Mouse (Mus musculus) megakaryocyte-erythroid progenitor cell, adult 5-6 weeks (primary cell): ENCODE data around the gene 3100002H09Rik. TPM values are rescaled to one million over a fixed set of nuclear protein-coding genes. Genes with fewer than 3 reads are reported as not detected.

Experiments used
- ATAC-seq: replicated peaks from 2 replicates; pipeline ENCODE4 v1.8.0; 2016; ENCODE audit warnings: mild to moderate bottlenecking, inconsistent platforms; ENCODE audit not compliant: severe bottlenecking, poor library complexity, low FRiP score, low TSS enrichment
- total RNA-seq, 2 experiments: library from RNA; stranded (forward) in 1 of 2; stranded (reverse) in 1 of 2; fragments of 200-1000, 215-1000 nt in 1 of 2; fragments of >200 nt in 1 of 2; fragmentation: Nextera tagmentation in 1 of 2; gene quantifications; 2 replicates each; pipeline ENCODE4 v1.2.3; 2014 to 2017

The 3100002H09Rik gene
- not detected in 2 replicates for total RNA-seq (2014; fragmentation: Nextera tagmentation)
- not detected in 2 replicates for total RNA-seq (2017)

DNA sequence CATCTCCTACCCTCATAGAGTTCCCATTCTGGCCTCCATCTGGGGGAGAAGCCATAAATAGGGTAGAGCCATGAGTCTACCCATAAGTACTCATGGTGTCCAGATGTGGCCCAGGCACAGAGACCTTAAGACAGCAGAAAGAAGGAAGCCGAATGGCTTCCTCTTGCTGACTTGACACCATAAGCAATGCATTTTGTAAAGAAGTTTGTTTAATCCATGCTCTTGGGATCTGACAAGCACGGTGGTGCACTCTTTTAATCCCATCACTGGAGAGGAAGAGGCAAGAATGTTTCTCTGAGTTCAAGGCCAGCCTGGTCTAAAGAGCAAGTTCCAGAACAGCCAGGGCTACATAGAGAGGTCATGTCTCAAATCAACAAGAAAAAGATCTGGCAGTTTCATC, at the start of gene 3100002H09Rik:
Gene 3100002H09Rik, minus strand, starts transcription at position 101 of the 400 bp plus-strand sequence.
- no peak for ATAC-seq

DNA sequence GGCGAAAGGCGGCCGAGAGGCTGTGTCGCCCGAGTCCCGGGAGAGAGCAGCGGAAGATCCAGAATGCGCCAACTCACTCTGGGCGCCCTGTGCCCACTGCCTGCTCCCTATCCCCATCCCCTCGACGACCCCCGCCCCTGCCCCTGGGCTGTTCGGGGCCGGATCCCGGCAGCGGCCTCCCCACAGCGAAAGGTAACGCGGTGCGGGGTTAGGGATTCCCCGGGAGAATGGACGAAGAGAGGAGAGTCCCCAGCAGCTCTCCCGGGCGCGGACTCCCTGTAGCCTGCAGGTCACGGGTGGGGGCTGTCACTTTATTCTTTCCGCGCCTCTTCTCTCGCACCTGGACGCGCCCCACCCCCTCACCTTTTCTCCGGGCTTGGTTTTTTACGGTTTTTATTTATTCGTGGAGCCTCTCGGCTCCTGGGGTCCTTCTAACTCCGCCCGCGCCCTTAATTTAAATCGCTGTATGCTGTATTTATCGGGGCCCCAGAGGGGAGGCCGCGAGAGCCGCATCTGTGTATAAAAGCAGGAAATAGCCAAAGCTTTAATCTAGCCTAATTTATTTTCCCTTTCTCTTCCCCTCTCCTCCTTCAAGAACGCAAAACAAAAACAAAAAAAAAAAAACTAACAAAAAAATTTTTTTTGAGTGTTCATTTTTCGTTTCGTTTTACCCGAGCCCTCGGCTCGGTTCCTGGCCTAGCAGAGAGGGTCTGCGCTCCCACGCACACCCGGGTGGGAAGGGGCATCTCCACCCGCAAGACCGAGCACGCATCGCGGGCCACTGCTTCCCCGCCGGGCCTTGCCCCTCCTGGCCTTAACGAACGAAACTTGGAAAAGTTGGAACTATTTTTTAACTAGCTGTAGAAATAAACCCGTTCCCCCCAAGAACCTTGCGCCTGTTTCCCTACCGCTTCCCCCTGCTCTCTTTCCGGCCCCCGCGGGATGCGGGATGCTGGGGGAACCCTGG, 48.9 kb upstream of the 3100002H09Rik start:
- no peak for ATAC-seq

DNA sequence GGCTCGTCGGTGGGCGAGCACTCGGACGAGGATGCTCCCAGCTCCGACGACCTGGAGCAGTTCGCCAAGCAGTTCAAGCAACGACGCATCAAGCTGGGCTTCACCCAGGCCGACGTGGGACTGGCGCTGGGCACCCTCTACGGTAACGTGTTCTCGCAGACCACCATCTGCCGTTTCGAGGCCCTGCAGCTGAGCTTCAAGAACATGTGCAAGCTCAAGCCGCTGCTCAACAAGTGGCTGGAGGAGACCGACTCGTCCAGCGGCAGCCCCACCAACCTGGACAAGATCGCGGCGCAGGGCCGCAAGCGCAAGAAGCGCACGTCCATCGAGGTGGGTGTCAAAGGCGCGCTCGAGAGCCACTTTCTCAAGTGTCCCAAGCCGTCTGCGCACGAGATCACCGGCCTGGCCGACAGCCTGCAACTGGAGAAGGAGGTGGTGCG, 47.8 kb upstream of the 3100002H09Rik start:
- no peak for ATAC-seq

DNA sequence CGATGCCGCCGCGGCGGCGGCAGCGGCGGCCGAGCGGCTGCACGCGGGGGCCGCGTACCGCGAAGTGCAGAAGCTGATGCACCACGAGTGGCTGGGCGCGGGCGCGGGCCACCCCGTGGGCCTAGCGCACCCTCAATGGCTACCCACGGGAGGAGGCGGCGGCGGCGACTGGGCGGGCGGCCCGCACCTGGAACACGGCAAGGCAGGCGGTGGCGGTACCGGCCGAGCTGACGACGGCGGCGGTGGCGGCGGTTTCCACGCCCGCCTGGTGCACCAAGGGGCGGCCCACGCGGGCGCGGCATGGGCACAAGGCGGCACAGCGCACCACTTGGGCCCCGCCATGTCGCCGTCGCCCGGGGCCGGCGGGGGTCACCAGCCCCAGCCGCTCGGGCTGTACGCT, 47.2 kb upstream of the 3100002H09Rik start:
- no peak for ATAC-seq

DNA sequence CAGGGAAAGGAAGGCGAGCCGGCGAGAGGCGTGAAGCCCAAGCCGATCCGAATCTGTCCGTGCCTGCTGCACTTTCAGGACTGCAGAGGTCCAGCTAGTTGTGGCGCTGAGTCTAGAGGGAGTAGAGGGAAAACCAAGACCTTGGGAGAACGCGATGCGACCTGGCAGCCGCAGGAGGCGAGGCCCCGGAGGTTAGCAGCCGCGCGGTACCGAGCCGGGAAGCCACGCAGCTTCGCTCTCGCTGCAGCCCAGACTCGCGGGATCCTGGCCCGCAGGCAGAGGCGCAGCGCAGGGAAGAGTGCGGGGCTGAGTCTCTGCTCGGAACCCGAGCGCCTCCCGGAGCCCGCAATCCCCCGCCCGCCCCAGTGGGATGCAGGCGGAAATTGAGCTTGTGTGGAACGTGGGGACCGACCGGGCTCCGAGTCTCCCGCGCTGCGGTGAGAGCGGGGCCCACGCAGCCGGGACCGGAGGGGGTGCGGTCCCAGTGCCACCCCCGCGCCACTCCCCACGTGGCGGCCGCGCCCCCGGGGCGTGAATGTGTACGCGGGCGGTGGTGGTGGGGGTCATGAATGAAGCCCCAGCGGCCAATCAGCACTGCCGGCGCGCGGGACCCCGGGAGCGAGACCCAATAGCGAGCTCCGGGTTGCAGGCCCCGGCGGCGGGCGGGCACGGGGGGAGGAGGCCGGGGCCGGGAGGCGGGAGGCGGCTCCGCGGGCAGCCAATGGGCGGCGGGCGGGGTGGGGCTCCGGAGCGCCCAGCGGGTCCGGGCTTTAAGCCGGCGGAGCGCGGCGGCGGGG, 46.4 kb upstream of the 3100002H09Rik start:
- ATAC-seq, result peak; percentile 71

DNA sequence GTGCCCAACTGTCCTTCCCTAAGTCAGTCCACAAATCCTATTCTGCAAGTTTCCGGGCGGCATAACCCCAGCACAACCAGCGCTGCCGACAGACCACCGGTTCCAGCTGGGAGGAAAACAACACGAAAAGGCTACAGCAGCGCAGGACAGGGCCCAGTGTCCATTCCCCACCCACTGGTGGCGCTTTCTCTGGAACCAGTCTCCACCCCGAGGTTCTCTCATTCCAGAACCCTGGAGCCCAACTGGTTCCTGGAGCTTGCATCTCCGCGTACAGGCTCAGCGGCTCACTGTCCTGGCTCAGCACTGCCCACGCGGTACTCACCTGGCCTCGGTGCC, 45.9 kb upstream of the 3100002H09Rik start, which contains the start of gene Pou3f1:
Gene Pou3f1, plus strand, starts transcription at position 290 of the 336 bp plus-strand sequence.
- no peak for ATAC-seq

DNA sequence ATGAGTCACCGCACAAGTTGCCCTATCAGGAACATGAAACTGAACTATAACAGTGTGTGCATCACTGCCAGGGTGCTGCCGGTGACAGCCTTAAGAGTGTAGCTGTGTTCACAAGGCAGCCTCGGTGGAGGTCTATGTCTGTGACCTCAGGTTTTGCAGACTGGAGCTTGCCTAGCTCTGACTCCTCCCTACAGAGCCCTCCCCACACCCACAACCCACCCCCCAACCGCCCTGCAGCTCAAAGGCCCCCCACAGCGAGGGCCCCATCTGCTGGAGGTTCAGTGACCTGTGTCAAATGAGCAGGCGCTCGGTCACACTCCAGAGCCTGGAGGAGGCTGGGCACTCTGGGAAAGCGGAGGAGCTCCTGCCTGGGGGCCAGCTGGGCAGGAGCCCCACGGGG, 42.3 kb upstream of the 3100002H09Rik start:
- no peak for ATAC-seq

DNA sequence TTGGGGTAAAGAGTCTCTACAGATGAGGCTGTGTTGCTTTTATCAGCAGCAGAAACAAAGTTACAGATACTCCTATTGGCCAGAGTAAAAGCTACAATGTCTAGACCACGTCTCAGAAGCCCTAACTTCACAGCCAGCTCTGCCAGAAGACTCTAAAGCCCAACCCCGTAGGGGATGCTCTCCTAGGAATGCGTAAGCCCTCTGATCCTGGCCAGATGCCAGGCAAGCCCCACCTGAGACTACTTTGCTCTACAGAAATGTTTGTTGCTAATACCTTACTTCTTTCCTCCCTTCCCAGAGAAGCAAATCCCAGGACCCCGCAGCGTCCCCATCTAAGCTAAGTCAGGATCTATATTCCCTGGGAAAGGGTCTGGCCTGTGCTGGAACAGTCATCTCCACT, 37.3 kb upstream of the 3100002H09Rik start:
- no peak for ATAC-seq

DNA sequence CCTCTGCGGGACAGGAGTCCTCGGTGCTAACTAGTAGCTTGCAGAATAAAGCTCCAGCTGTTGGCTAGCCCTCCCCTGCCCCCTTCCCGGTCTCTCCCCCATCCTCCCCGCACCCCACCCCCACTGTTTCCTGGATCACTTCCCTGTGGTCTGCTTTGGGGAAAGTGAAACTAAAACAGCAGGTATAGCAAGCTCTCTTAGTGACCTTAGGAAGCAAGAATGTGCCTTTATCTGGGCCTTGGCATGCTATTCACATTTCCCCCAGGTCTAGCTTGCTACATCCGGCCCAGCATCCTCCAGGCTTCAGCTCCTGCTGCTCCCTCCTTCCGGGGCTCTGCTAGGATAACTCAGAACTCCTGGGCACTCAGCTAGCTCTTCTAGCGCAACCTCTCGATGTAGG, 36.0 kb upstream of the 3100002H09Rik start:
- no peak for ATAC-seq

DNA sequence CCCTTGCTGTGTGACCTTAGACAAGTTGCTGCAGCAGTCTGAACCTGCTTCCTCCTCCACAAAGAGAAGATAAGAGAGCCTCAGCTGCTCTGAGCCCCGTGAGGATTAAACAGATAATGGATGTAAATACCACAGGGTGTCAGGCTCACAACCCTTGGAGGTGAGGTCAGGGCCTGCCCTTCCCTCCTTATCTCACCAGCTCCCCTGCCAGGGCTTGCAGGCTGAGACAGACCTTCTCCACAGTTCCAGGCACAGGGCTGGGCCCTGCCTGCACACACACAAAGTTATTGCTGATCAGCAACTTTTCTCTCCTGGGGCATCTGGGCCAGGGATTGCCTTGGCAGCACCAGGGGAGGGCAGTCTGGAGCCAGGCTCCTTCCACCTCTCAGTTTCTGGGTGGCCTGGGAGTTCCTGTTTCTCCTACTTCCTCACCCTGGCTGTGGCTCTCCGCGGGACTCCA, 34.4 kb upstream of the 3100002H09Rik start:
- ATAC-seq, result peak; percentile 97

DNA sequence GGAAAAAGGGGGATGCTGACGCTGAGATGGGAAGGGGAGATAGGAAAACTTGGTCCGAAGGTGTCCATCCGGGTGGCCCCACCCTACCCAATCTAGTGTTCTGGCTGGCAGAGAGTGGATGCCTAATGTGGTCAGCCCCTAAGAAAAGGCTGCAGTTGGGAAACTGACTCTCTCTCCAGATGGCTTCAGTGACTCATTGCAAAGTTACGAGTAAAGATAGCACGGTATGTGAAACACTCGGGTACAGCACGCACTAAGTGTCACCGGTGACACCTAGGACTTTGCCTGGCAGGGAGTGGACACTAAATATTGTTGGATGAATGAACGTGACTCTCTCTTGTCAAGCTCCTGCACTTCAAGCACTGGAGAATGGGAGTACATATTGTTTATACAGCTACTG, 33.3 kb upstream of the 3100002H09Rik start:
- no peak for ATAC-seq

DNA sequence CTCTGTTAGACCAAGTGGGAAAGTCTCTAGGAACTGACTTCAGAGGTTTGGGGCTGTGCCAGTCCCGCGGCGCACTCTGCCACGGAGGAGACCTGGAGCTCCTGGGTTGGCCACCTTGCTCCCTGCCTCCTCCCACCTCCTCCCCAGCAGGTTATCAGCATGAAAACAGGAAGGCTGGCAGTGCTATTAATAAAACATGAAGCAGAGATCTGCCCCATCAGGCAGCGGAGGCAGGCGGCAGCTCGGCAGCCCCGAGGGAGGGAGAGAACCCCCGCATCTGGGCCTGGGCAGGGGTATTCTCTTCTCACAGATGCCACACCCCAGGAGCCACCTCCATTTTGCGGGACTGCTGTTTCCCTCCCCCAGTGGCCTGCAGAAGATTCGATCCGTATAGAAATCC, 29.1 kb upstream of the 3100002H09Rik start:
- no peak for ATAC-seq

DNA sequence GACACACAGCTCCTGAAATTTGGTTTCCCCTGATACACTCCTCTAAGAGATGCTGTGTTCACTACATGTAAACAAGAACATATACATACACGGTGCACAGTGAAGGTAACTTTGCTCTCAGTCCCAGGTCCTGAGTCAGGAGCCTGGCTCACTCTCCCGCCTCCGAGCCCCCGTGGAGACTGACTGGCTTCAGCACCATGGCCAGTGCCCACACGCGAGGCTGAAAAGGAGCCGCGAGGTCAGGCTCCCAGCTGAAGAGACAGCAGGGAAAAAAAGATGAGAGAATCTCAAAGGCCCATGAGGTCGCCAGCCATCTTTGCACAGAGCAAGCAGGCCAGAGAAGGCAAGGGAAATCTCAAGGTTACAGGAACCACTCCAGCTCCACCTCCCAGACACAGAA, 22.7 kb upstream of the 3100002H09Rik start:
- peak; percentile 76 for ATAC-seq

DNA sequence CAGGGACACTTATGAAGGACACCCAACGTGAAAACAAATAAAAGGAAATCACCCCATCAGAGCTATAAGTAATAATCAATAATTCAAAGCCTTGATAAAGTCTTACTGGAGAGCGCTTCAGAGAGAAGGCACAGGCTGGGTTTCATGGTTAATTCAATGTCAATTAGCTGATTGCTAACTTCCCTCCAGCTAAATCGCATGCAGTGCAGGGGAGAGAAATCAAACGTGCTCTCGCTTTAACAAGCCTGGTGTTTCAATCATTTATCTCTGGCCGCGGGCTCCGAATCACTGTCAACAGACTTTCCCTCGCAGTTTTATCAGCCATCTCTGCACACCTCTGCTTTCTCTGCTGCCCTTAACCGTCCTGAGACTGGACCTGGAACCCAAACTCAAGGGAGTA, 22.3 kb upstream of the 3100002H09Rik start:
- ATAC-seq, result no peak

DNA sequence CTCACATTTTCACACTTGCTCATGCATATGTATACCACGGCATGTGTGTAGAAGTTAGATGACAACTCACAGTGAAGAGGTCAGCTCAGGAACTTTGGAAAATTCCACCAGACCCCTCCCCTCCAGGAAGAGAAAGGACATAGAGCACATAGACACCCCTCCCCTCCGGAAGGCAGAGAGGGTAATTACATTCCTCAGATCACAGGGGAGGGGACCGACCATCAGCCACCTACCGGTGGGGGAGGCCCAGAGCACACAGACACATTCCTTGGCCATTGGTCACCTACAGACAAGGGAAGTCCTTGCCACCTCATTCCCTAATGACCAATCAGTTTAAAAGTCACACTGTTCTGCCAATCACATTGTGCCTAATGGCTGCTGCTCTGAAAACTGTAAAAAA, 20.9 kb upstream of the 3100002H09Rik start:
- no peak for ATAC-seq

DNA sequence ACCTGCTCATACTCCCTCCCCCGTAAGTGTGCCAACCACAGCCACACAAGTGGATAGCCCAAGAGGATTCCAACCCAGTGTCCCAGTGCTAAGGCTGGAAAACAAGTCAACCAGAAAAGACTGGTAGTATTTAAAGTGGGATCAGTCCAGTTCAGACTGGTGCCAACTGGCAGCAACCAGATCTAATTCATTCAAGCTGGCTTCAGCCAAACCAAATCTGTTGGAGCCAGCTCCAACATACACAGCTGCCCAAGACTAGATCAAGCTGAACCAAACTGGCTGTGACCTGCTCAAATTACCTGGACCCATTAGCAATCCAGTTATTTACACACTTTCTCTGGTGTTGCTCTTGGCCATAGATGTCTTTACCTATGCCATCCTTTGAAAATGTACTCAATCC, 16.2 kb upstream of the 3100002H09Rik start:
- ATAC-seq, result no peak

DNA sequence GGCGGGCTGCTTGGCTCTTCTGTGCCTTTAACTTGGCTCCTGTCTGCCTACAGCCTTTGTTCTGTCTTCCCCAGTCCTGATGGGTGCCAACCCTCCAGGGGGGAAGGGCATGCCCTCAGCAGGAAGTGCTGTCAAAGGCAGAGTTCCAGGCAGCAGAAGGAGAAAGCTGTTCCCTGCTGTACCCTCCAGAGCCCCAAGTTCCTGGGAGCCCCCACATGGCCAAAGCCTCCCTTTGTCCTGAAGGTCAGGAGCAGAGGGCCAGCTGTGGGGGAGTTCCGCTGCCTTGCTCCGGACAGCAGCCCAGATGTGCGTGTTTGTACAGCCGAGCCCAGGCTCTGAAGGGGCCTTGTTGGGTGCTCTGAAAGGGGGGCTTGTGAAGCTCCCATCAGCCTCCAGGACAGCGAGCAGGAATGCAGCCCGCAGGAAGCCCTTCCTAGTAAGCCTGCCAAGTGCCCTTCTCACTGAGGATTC, 13.5 kb upstream of the 3100002H09Rik start:
- ATAC-seq, result no peak

DNA sequence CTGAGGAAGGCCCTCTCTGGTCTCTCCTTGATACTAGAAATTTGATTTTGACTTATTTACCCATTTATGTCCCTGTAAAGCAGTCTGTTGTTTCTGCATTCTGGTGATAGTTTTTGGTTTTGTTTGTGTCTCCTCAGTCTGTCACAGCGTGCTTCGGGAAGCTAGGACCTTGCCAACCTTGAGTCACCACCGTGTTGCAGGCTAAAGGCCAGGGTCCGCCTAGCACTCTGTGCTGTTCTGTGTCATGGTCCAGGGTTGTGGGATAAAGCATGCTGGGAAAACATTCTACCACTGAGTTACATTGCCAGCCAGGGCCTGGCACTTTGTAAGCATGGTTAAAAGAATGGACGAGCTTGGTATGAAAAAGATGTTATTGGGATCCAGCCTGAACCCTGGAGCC, 12.0 kb upstream of the 3100002H09Rik start:
- no peak for ATAC-seq

DNA sequence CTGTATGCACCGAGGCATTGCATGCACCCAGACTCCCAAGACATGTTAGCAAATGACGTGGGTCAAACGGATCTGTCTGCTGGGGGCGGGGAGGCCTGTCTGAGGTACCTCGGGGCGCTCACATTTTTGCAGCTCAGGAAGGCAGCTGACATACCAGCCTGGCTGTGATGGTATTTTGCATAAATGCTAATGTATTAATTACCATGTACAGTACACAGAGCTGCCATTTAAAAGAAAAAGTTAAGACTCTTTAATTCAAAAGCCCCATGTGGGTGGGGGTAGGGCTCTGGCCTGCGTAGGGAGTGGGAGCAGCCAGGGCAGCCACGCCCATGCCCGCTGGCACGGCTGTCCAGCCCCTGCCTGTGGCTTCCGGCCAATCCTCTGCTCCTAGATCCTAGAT, 10.8 kb upstream of the 3100002H09Rik start:
- no peak for ATAC-seq

DNA sequence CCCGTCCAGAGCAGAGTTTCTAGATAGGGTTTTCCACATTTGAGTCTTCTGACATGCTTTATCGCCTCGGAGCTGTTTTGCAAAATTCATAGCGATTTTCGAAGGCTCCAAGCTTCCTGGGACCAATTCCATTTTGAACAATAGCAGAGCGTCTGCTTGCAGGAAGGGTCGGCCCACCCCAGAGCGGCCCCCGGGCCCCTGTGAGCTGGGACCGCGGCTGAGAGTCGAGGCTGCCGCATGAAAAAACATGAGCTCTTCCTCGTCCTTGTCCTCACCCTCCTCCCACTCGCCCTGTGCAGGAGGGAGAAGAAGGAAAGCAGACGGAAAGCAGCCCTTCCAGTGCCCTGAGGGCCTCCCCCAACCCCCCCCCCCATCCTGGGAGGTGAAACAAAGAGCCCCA, 8.0 kb upstream of the 3100002H09Rik start:
- ATAC-seq, result no peak
